Mouse (Mus musculus): ENCODE data around the gene Rbm28. TPM values are rescaled to one million over a fixed set of nuclear protein-coding genes. Genes with fewer than 3 reads are reported as not detected.

Rbm28 gene
- total RNA-seq, 2 experiments from 2014 or later: 8.7 to 9.0 TPM

- ATAC-seq (replicated peaks; ENCODE audit: low FRiP score, poor library complexity, severe bottlenecking): no peak
These were observed 17.3 kb downstream of the Rbm28 start for GRCm38 (mm10) chr6:29147407-29148010.

GRCm38 (mm10) chr6:29146641-29147040, 18.2 kb downstream of the Rbm28 start:
- no peak for ATAC-seq (replicated peaks; ENCODE audit: low FRiP score, poor library complexity, severe bottlenecking)

GRCm38 (mm10) chr6:29145456-29146307, 19.1 kb downstream of the Rbm28 start:
- no peak for ATAC-seq (replicated peaks; ENCODE audit: low FRiP score, poor library complexity, severe bottlenecking)

- no peak for ATAC-seq (replicated peaks; ENCODE audit: low FRiP score, poor library complexity, severe bottlenecking)
These were observed 19.8 kb downstream of the Rbm28 start for GRCm38 (mm10) chr6:29144971-29145370.

- ATAC-seq (replicated peaks; ENCODE audit: low FRiP score, poor library complexity, severe bottlenecking): no peak
These were observed 21.2 kb downstream of the Rbm28 start for GRCm38 (mm10) chr6:29143608-29144007.

DNA sequence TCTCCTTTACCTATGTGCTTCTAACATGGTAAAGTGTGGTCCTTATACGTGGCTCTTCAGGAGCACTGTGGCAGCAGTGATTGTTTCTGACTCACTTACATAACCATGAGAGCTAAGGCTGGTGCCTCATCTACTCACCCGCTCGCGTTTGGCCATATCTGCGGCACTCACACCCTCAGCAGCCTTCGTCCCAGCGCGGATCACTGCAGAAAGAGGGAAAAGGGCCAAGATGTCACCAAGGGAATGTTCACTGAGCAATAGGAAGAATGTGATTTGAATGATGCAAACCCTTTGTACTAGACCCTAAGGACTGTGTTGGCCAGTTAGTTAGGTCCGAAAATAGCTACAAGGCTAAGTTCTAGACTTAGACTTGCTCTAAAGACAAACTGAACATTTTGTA, 27.4 kb downstream of the Rbm28 start:
- ATAC-seq (replicated peaks; ENCODE audit: low FRiP score, poor library complexity, severe bottlenecking): no peak

DNA sequence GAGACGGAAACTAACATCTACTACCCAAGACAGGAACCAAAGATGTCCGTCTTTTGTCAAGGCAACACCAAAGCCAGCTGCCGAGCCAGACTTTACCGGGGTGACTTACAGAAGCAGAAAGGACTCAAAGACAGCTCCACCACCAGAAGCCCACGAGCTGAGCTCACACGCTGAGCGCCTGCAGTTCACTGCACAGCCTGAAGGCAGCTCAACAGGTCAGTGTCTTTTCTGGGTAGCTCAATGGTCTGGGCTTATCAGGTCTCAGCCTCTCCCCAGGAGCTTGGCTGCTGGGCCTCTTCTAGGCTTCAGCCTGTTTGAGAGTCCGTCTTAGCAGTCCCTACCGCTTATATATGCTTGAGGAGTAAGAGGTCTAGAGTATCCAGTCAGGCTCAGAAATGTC, 31.7 kb downstream of the Rbm28 start:
- no peak for ATAC-seq (replicated peaks; ENCODE audit: low FRiP score, poor library complexity, severe bottlenecking)

DNA sequence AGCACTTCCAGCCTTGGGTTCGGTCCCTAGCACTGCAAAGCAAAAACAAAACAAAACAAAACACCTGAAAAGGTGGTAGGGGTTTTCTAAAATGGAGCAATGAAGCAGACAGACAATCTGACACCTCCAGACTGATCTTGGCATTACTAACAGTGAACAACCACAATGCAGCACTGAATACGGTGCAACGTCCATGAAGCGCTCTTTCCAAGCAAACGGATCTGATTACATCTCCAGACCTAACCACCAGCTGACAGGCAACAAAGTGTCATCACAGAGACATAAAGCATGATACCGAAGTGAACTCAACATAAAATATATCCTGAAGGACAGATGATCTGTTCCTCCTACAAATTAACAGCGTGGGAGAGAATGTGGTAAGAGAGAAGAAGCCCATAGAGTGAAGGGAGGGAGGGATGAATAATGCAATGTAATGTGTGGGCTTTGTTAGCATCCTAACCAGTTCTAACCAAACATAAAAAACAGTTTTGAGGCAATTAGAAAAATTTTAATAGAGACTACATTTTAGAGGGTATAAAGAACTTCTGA, 37.9 kb downstream of the Rbm28 start:
- no peak for ATAC-seq (replicated peaks; ENCODE audit: low FRiP score, poor library complexity, severe bottlenecking)

DNA sequence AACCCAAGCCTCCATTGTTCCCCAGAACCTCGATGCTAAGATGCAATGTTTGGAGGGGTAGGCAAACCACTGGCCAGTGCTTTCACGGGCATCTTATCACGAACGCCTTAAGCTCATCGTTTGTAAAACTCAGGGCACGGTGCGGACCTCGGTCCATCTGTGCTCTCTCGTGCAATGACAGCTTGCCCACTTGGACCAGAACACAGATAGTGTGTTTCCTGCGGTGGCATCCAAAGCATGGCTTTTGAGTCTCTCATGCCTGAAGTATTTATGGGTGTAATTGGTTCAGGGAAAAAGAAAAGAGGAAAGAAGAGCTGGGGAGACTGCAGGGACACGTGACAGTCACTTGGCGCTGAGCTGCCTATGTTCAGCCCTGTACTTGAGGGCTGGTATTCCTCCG, 44.8 kb downstream of the Rbm28 start:
- no peak for ATAC-seq (replicated peaks; ENCODE audit: low FRiP score, poor library complexity, severe bottlenecking)

- no peak for ATAC-seq (replicated peaks; ENCODE audit: low FRiP score, poor library complexity, severe bottlenecking)
These were observed 45.8 kb downstream of the Rbm28 start for GRCm38 (mm10) chr6:29118963-29119362.

GRCm38 (mm10) chr6:29118231-29118630, 46.6 kb downstream of the Rbm28 start:
- no peak for ATAC-seq (replicated peaks; ENCODE audit: low FRiP score, poor library complexity, severe bottlenecking)

DNA sequence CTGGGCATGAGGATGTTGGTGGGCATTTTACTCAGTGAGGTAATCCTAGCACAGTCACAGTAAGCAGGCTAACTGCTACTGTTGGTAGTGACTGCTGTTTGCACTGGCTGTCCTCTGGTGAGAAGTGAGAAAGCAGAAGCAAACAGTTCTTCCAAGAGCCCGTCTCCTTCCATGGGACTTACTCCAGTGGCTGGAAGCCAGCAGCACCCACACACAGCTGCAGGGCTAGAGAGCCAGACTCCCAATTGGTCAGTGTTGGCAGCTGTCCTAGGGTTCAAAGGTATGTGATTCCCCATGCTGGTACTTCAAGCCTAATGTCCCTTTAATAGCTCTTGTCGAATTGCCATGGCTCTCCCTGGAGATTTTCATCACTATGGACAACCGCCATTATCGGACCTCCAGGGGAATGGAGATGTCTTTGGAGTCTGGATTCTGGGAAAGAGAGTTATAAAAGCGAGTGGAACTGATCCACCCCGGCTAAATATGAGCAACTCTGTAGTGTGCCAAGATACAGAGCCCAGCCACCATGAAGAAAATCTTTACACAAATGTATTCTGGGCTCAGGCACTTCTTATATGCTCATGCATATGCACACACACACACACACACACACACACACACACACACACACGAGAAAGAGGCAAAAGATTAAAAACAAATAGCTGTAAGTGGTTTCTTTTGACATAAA, 47.2 kb downstream of the Rbm28 start:
- ATAC-seq (replicated peaks; ENCODE audit: low FRiP score, poor library complexity, severe bottlenecking): no peak

- no peak for ATAC-seq (replicated peaks; ENCODE audit: low FRiP score, poor library complexity, severe bottlenecking)
These were observed 49.0 kb downstream of the Rbm28 start for GRCm38 (mm10) chr6:29115756-29116155.

DNA sequence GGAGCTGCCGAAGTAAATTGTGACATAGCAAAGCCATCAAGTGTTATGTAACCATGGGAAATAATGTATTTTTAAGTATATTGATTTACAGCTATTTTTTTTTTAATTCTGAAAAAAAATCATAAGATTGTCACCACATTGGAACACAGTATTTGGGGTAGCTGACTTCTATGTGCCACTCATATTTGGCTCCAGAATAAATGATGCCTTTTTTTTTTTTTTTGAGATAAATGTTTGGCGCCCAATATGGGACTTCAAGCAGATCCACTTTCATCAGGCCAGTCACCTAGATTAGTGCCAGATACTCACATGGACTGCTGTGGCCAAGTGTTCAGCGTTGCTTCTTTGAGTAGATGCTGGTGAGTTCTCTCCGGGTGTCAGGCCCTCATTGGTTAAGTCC, 53.3 kb downstream of the Rbm28 start:
- no peak for ATAC-seq (replicated peaks; ENCODE audit: low FRiP score, poor library complexity, severe bottlenecking)

DNA sequence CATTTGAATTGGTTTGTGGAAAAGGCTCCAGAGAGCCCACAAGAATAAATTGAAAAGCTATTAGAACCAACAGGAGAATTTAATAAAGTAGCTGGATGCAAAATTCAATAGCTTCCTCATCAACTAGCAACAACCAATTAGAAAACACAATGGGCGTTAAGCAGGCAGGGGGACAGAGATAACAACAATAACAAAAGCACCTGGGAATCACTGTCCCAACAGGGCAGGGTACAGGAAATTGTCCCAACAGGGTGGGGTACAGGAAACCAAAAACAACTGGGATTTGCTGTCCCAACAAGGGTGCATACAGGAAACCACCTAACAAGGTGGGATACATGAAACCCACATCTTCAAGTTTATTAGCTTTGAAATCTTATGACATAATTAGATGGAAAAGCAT, 56.4 kb downstream of the Rbm28 start:
- ATAC-seq (replicated peaks; ENCODE audit: low FRiP score, poor library complexity, severe bottlenecking): no peak

DNA sequence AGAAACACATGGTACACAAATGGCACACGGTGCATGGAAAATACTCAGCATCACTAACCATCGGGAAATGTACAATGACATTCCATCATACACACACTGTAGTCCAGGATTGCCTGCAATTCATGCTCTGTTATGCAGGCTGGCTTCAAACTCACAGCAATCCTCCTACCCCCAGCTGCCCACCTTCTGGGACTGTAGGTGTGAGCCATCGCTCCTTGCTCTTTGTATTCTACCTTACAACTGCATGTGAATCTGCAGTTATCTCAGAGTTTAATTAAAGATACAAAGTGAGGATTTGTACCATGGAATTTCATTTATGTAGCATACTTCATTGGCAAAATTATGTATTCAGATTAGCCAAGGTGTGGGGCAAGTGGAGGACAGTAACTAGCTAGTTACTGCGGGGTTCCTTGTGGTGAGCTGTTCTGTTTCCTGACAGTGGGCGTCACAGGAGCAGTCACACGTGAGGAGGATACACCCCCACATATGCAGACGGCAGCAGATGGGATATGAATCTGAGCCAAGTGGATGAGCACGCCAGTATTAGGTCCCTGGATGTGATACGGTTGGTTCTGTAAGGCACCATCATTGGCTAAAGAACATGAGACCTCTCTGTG, 63.5 kb downstream of the Rbm28 start:
- no peak for ATAC-seq (replicated peaks; ENCODE audit: low FRiP score, poor library complexity, severe bottlenecking)

DNA sequence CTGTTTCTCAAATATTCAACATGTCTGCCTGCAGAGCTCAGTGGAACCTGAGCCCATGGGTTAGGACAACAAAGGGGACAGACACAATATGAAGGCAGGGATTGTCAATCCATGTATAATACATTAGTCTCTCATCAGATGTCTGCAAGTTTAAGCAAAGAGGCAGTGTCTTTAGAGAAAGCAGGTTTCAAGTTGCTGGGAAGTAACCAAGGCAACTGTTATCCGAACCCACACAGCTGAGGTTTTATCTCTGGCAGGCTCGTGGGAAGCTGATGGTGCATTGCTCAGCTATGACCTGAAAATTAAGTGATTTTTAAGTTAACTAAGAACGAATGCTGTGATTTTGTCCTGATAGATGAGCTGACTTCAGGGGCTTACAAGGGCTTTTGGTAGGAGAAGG, 64.4 kb downstream of the Rbm28 start:
- ATAC-seq (replicated peaks; ENCODE audit: low FRiP score, poor library complexity, severe bottlenecking): no peak

DNA sequence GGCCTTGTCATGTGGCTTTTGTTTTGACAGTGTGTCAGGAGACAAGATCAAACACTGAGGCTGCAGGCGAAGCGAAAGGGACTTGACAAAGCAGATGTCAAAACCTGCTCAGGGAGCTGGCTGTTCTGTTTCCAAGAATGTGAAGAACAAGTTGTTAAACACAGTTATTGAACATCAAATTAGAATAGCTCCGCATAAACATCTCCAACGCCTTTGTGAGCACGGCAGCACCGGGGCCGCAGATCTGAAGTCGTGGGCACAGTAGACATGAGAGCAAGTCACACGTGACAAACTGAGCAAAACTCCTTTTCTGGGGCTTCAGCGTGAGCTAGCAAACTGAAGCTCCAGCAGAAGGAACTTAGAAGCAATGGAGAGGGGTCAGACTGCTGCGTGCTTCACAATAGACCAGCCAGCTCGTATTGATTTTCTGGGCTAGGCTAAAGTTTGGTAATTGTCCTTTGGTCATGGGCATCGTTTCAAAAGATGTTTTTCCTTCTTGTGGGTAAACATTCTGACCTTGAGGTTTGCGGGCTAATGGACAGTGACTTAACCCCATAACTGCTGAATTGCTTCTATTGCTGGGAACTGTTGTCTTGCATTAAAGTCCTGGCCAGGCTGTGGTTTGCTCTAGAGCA, 65.2 kb downstream of the Rbm28 start:
- no peak for ATAC-seq (replicated peaks; ENCODE audit: low FRiP score, poor library complexity, severe bottlenecking)

DNA sequence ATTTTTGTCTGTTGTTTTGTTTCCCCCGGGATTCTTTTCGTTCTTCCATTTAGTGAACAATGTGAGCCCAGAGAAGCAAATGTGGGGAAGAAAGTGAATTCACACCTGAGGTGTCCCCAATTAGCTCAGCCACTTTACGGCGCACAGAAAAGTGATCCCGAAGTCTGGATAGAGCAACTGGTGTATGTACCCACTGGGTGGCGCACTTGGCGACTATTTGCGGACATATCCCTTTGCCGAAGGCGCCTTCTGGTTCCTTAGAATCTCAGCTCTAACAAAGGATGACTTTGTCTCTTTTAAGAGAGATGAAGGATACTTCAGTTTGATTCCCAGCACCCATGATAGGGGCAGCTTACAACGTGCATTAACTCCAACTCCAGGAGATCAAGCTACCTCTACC, 71.9 kb downstream of the Rbm28 start:
- ATAC-seq (replicated peaks; ENCODE audit: low FRiP score, poor library complexity, severe bottlenecking): no peak

GRCm38 (mm10) chr6:29092234-29092633, 72.6 kb downstream of the Rbm28 start:
- no peak for ATAC-seq (replicated peaks; ENCODE audit: low FRiP score, poor library complexity, severe bottlenecking)
